Mouse (Mus musculus) embryonic facial prominence, embryonic 15.5 days (tissue): ENCODE measurements around the gene Plod1. TPM values are rescaled to one million over a fixed set of nuclear protein-coding genes. Genes with fewer than 3 reads are reported as not detected.

Experiments
- ATAC-seq: fragments of 200-750 bp; cut with Nextera tagmentation; 2 replicates; pipeline ENCODE4 v1.8.0; 2017; ENCODE audit warnings: low read depth, moderate TSS enrichment; ENCODE audit not compliant: insufficient number of reproducible peaks, low FRiP score, low TSS enrichment
- H3K27ac ChIP-seq: fragments of 300-500 bp; sonication (generic); replicated peaks from 2 replicates; pipeline ENCODE4 v1.5.1; 2015; ENCODE audit warnings: mild to moderate bottlenecking, inconsistent platforms
- H3K27me3 ChIP-seq: fragments of 300-500 bp; sonication (generic); 2 replicates; pipeline ENCODE4 v1.6.1; 2015; ENCODE audit warnings: inconsistent platforms
- H3K36me3 ChIP-seq: fragments of 300-500 bp; sonication (generic); 2 replicates; pipeline ENCODE4 v1.6.1; 2015; ENCODE audit warnings: mild to moderate bottlenecking, inconsistent platforms
- H3K4me1 ChIP-seq: fragments of 300-500 bp; sonication (generic); 2 replicates; pipeline ENCODE4 v1.6.1; 2015; ENCODE audit warnings: inconsistent platforms
- H3K4me2 ChIP-seq: fragments of 300-500 bp; sonication (generic); replicated peaks from 2 replicates; pipeline ENCODE4 v1.6.1; 2015; ENCODE audit warnings: mild to moderate bottlenecking, inconsistent platforms
- H3K4me3 ChIP-seq: fragments of 300-500 bp; sonication (generic); replicated peaks from 2 replicates; pipeline ENCODE4 v1.5.1; 2015; ENCODE audit warnings: mild to moderate bottlenecking, inconsistent platforms
- H3K9ac ChIP-seq: fragments of 300-500 bp; sonication (generic); 2 replicates; pipeline ENCODE4 v1.6.1; 2015; ENCODE audit warnings: inconsistent platforms
- H3K9me3 ChIP-seq: fragments of 300-500 bp; sonication (generic); replicated peaks from 2 replicates; pipeline ENCODE4 v1.6.1; 2016; ENCODE audit warnings: inconsistent platforms
- WGBS: fragments of 180-500 bp; shearing (Covaris S2); methylation state at CpG from one replicate; pipeline ENCODE4 v1.1.7; 2015; 5-methylcytosine and 5-hydroxymethylcytosine counted together
- polyA plus RNA-seq: library from polyadenylated mRNA; unstranded; fragments of >200 nt; fragmentation: Nextera tagmentation; extraction: Ambion mirVana; gene quantifications from 2 replicates; pipeline ENCODE4 v1.2.1, GENCODE M21; 2015

Plod1 gene
- polyA plus RNA-seq, 1 experiment from 2014 or later = 93.3 TPM

DNA sequence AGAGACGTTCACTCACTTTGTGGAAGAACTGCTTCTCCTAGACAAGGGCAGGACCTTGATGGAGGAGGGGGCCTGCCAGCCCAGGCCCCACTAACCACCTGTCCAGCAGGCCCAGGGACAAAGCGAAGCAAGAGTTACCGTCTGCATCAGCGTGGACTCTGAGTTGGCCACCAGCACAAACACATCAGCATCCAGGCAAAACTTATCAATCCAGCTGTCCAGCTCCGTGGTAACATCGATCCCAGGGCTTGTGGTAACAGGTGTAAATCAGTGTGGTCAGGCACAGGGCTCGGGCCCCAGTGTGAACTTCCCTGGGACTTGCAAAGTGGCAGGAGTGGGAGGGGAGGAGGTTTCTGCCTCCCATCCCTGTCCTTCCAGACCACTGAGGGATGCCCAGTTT, 49.3 kb downstream of the Plod1 start:
- 92% methylated on average over 7 of the region's 7 CpGs for WGBS
- H3K4me1 ChIP-seq = no peaks in the 10 kb centered on the region
- no peak for ATAC-seq

DNA sequence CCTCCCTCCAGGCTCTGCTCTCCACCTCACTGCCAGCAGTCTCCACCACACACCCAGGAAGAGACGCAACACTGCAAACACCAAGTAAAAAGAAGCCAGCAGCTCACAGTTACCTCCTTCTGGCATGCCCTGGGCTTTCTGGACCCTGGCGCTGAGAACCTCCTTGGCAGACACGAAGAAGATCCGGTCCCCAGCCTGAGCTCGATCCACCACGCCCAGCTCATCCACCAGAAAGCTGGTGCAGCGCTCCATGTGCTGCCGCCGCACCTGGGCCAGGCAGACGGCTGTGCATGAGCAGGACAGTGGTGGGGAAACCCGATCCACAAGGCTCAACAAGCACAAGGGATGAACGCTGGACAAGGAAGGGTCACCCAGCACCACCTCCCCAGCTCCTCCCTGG, 50.4 kb downstream of the Plod1 start:
- no peak for ATAC-seq
- H3K9me3 ChIP-seq = no peaks in the 10 kb centered on the region
- peaks cover 90% of the 10 kb centered on the region for H3K36me3 ChIP-seq
- 90% methylated on average over 12 of the region's 12 CpGs for WGBS
- H3K4me1 ChIP-seq = no peaks in the 10 kb centered on the region
- H3K4me2 ChIP-seq = no peak overlapping the region
- no peaks in the 10 kb centered on the region for H3K27me3 ChIP-seq
- no peak overlapping the region for H3K9ac ChIP-seq
- H3K27ac ChIP-seq = no peak overlapping the region
- no peak overlapping the region for H3K4me3 ChIP-seq

More for the DNA sequence above, 49.3 kb downstream of the Plod1 start:
- no peak overlapping the region for H3K9ac ChIP-seq
- no peaks in the 10 kb centered on the region for H3K9me3 ChIP-seq
- H3K36me3 ChIP-seq = peaks cover 89% of the 10 kb centered on the region
- H3K27ac ChIP-seq = no peak overlapping the region
- H3K4me3 ChIP-seq = no peak overlapping the region
- no peak overlapping the region for H3K4me2 ChIP-seq
- H3K27me3 ChIP-seq = no peaks in the 10 kb centered on the region

DNA sequence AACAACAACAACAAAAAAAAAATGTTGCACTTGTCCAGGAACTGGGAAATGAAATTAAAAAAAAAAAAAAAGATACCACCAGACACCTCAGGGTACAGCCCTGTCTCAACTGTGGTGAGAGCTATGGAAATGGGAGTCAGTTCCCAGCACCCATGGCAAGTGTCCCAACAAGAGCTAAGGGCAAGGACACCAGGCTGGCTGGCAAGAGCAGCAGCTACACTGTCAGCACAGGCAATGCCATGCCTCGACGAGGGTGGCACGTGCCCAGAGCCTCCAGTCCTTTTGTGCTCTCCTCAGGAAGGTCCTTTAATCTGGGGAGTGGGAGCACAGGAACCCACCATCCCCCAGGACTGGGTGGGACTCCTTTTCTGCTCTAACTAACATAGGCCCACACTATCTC, 52.4 kb downstream of the Plod1 start:
- no peak overlapping the region for H3K4me2 ChIP-seq
- H3K4me3 ChIP-seq = no peak overlapping the region
- H3K9me3 ChIP-seq = no peaks in the 10 kb centered on the region
- H3K4me1 ChIP-seq = no peaks in the 10 kb centered on the region
- no peak overlapping the region for H3K9ac ChIP-seq
- H3K36me3 ChIP-seq = peaks cover 89% of the 10 kb centered on the region
- no peak overlapping the region for H3K27ac ChIP-seq
- no peak for ATAC-seq
- no peaks in the 10 kb centered on the region for H3K27me3 ChIP-seq
- WGBS = 82% methylated on average over 3 of the region's 3 CpGs

DNA sequence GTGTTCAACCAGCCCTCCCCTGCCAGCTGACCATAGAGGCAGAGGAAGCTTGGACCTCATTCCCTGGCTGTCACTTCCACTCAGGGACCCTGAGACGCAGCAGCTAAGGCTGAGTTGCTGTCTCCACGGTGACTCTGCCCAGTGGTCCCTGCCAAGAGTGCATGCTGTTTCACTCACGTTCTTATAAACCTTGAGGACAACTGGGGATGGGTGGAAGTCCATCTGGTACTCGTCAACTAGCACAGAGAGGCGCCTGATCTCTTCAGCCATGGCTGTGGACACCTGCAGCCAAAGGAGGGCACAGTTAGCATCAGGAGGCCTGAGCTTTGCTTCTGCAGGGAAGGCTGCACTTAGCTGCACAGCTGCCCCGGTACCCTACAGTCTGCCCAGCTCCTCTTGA, 53.5 kb downstream of the Plod1 start:
- Histone ChIP-seq H3K27ac (no peak overlapping the region), H3K4me3 (no peak overlapping the region), H3K9ac (no peak overlapping the region), H3K36me3 (peaks cover 91% of the 10 kb centered on the region), H3K9me3 (no peaks in the 10 kb centered on the region), H3K4me1 (no peaks in the 10 kb centered on the region), H3K4me2 (no peak overlapping the region), H3K27me3 (no peaks in the 10 kb centered on the region)
- no peak for ATAC-seq
- 80% methylated on average over 6 of the region's 6 CpGs for WGBS

DNA sequence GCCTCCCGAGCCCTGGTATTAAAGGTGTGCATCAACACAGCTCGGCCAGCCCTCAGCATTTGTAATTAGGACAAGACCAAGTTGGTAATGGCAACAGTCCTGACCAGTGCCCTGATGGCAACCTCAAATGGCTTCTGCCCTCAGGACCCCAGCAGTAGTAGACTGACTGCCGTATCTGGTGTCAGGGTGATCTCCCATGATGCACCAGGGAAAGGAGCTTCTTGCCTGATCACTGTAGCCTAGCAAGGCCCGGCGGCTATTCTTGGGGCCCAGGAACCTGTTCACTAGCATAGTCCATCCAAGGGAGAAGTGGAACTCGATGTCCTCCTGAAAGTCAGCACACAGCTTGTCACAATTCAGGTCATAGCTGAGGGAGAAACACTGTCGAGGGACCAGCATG, 54.8 kb downstream of the Plod1 start:
- Histone ChIP-seq H3K27me3 (no peaks in the 10 kb centered on the region), H3K36me3 (peaks cover 87% of the 10 kb centered on the region), H3K27ac (no peak overlapping the region), H3K4me2 (no peak overlapping the region), H3K9ac (no peak overlapping the region), H3K4me1 (no peaks in the 10 kb centered on the region), H3K9me3 (no peaks in the 10 kb centered on the region), H3K4me3 (no peak overlapping the region)
- 89% methylated on average over 7 of the region's 7 CpGs for WGBS
- no peak for ATAC-seq

DNA sequence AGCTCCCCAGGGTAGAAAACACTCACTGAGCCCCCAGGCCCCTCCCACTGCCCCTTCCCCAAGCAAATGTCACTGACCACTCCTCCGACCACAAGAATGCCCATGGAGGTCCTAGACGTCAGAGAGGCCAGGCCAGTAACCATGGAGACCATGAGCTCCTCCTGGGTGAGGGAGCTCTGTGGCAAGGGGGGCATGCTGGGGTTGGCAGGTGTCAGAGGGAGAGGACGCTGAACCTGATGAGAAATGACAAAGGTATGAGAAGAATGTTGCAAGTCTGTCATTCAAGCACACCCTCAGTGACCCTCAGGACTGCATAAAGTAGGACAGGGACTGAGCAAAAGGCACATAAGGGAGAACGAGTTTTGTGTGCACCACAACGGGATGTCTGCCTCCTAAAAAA, 56.7 kb downstream of the Plod1 start:
- H3K4me2 ChIP-seq = no peak overlapping the region
- WGBS = 50% methylated on average over 5 of the region's 5 CpGs
- no peaks in the 10 kb centered on the region for H3K4me1 ChIP-seq
- H3K27me3 ChIP-seq = no peaks in the 10 kb centered on the region
- H3K9me3 ChIP-seq = no peaks in the 10 kb centered on the region
- ATAC-seq = no peak
- no peak overlapping the region for H3K27ac ChIP-seq
- no peak overlapping the region for H3K9ac ChIP-seq
- H3K36me3 ChIP-seq = peaks cover 88% of the 10 kb centered on the region
- no peak overlapping the region for H3K4me3 ChIP-seq

- Histone ChIP-seq H3K36me3 (peaks cover 89% of the 10 kb centered on the region), H3K4me2 (no peak overlapping the region), H3K4me1 (no peaks in the 10 kb centered on the region), H3K27ac (no peak overlapping the region), H3K4me3 (no peak overlapping the region), H3K9me3 (no peaks in the 10 kb centered on the region), H3K27me3 (no peaks in the 10 kb centered on the region), H3K9ac (no peak overlapping the region)
- ATAC-seq = no peak
- 55% methylated on average over 2 of the region's 2 CpGs for WGBS
These were observed 57.1 kb downstream of the Plod1 start for GRCm38 (mm10) chr4:147879456-147879855.

GRCm38 (mm10) chr4:147878537-147878936, 58.0 kb downstream of the Plod1 start:
- Histone ChIP-seq H3K4me2 (no peak overlapping the region), H3K27ac (no peak overlapping the region), H3K4me3 (no peak overlapping the region), H3K27me3 (no peaks in the 10 kb centered on the region), H3K9me3 (no peaks in the 10 kb centered on the region), H3K9ac (no peak overlapping the region), H3K36me3 (peaks cover 89% of the 10 kb centered on the region), H3K4me1 (no peaks in the 10 kb centered on the region)
- ATAC-seq = no peak
- WGBS = 93% methylated on average over 9 of the region's 9 CpGs

DNA sequence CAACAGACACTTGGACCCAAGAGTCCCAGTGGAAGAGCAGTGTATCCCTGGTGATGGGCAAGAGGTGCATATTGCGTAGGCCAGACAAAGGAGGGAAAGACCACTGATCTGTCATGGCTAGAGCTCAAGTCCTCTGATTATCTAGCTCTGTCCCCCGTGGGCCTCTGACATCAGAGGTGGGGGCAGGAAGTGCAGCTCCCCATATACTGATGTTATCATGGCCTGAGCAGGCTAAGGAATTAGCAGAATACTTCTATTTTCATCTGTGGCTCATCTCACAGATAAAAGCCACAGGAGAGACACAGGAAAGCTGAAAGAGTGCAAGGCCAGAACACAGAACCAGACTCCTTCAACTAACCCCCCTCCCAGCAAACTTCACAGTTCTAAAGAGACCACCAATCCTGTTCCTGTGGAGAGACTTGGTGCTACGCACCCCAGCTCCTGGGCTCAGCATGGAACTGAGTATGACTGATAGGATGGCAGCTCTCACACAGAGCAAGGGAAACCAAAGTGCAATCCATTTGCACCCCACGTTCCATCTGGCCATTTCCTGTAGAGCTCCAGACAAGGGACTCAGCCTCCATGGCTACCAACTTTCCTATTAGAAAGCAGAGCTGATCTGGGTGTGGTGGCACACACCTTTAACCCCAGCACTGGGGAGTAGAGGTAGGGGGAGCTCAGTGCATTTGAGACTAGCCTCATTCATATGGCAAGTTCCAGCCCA, 60.6 kb downstream of the Plod1 start:
- peaks cover 87% of the 10 kb centered on the region for H3K36me3 ChIP-seq
- no peak overlapping the region for H3K9ac ChIP-seq
- no peaks in the 10 kb centered on the region for H3K27me3 ChIP-seq
- no peak overlapping the region for H3K4me2 ChIP-seq
- no peak overlapping the region for H3K4me3 ChIP-seq
- 82% methylated on average over 4 of the region's 4 CpGs for WGBS
- ATAC-seq = no peak
- no peaks in the 10 kb centered on the region for H3K9me3 ChIP-seq
- H3K27ac ChIP-seq = no peak overlapping the region
- no peaks in the 10 kb centered on the region for H3K4me1 ChIP-seq

DNA sequence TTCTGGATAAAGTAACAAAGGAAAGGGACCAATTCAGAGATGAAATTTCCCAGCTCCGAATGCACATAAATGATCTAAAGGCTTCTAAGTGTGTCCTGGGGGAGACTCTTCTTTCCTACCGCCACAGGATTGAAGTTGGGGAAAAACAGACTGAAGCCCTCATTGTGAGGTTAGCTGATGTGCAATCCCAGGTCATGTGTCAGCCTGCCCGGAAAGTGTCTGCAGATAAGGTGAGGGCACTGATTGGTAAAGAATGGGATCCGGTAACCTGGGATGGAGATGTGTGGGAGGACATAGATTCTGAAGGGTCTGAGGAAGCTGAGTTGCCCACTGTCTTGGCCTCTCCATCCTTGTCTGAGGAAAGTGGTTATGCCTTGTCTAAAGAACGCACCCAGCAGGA, 67.3 kb downstream of the Plod1 start:
- Histone ChIP-seq H3K27ac (peak overlapping the region; percentile 56; the same call in 1 of the 2 replicates), H3K36me3 (peaks cover 46% of the 10 kb centered on the region), H3K4me2 (peak overlapping the region; percentile 77), H3K4me1 (peaks cover 23% of the 10 kb centered on the region), H3K27me3 (no peaks in the 10 kb centered on the region), H3K9ac (peak overlapping the region; percentile 41), H3K9me3 (no peaks in the 10 kb centered on the region), H3K4me3 (peak overlapping the region; percentile 95)
- WGBS = 12% methylated on average over 5 of the region's 5 CpGs
- no peak for ATAC-seq

- Histone ChIP-seq H3K27ac (peak within 1 kb of the TSS; percentile 85), H3K27me3 (no peaks in the 10 kb centered on the region), H3K9ac (peak within 1 kb of the TSS; percentile 63), H3K4me3 (peak within 1 kb of the TSS; percentile 95), H3K4me2 (peak within 1 kb of the TSS; percentile 77), H3K9me3 (no peaks in the 10 kb centered on the region), H3K4me1 (peaks cover 23% of the 10 kb centered on the region), H3K36me3 (peaks cover 43% of the 10 kb centered on the region)
- peak; percentile 97 for ATAC-seq
- 0% methylated on average over 30 of the region's 30 CpGs for WGBS
These were observed 68.0 kb downstream of the Plod1 start, which contains the start of the genes Miip and Fv1 for GRCm38 (mm10) chr4:147868450-147869031. Miip (minus strand) TSS chr4:147868816. Fv1 (plus strand) TSS chr4:147868979.
